Mouse (Mus musculus): ENCODE data around the gene Olfr46.
"Not testable (repeated sequence)": the region's sequence is repeated elsewhere in the genome, so short reads cannot be mapped to it uniquely, and the experiment has no call there.

Gene Olfr46

GRCm38 (mm10) chr7:140600969-140601368 is at the start of gene Olfr46:
TSS of gene Olfr46 (plus strand) at chr7:140601269.
- not testable (repeated sequence) for DNase-seq

GRCm38 (mm10) chr7:140567586-140567985 is 33.5 kb upstream of the Olfr46 start, which contains the start of gene Olfr538:
TSS of gene Olfr538 (plus strand) at chr7:140567886.
- no peak for DNase-seq

- DNase-seq: not testable (repeated sequence)
Measured at GRCm38 (mm10) chr7:140628670-140629069, 27.6 kb downstream of the Olfr46 start, which contains the start of gene Olfr61. TSS of gene Olfr61 (plus strand) at chr7:140628970.

- DNase-seq: no peak
Measured at GRCm38 (mm10) chr7:140630559-140630958, 29.5 kb downstream of the Olfr46 start.

GRCm38 (mm10) chr7:140646152-140646551 is 45.1 kb downstream of the Olfr46 start, which contains the start of gene Olfr53:
TSS of gene Olfr53 (plus strand) at chr7:140646452.
- no peak for DNase-seq

- DNase-seq: no peak
Measured at GRCm38 (mm10) chr7:140659630-140660029, 58.6 kb downstream of the Olfr46 start, which contains the start of gene Olfr539. TSS of gene Olfr539 (plus strand) at chr7:140659930.
